Mouse (Mus musculus): ENCODE measurements around the gene Tmem50a. TPM values are rescaled to one million over a fixed set of nuclear protein-coding genes. Genes with fewer than 3 reads are reported as not detected.

Gene Tmem50a
- total RNA-seq, 2 experiments from 2014 or later: 70.6 to 85.5 TPM

DNA sequence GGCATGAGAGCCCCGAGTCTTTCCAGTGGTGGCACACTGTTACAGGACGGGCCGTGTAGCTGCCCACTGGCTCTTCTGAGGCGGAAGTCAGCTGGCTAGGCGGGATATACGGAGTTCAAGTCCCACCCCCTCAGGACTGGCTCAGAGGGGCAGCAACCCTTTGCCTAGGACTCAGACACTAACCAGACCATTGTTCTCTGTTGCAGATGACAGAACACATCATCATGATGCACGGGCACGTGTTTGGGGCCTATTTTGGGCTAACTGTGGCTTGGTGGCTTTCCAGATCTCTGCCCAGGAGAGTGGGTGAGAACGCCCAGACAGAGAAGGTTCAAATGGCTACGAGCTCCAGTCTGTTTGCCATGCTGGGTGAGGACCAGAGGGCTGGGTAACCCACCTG lies 31.0 kb downstream of the Tmem50a start:
- ATAC-seq (replicated peaks; ENCODE audit: low FRiP score, poor library complexity, severe bottlenecking): no peak

DNA sequence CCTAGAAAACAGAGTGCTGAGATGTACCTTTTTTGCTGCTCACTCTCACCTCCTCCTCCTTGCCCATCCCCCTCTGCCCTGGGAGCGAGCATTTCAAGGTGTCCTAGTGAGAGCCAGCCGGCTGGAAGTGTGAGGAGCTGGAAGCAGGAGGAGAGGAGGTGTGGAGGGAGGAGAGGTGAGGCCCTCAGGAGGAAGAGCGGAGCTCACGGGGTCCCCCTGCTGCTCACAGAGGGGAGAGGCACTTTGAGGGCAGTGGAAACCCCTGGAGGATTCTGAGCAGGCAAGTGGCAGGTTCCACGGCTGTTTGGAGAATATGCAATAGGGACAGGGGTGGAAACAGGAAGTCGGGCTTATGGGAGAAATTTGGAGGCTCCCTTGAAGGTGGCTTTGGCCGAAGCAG lies 31.6 kb downstream of the Tmem50a start:
- peak; percentile 69 for ATAC-seq (replicated peaks; ENCODE audit: low FRiP score, poor library complexity, severe bottlenecking)

DNA sequence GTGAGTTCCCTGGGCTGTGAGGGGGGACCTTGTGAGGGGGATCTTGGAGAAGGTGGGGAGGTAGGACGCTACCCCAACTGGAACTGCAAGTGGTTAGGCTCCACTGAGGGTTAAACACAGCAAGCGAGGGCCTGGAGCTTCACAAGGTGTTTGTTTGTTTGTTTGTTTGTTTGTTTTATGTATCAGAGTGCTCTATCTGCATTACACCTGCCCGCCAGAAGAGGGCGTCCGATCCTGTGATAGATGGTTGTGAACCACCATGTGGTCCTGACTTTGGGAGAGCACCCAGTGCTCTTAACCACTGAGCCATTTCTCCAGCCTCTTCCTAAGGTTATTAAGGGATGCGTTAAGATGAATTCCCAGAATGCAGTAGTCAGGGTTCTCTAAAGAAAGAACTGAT lies 34.8 kb downstream of the Tmem50a start:
- no peak for ATAC-seq (replicated peaks; ENCODE audit: low FRiP score, poor library complexity, severe bottlenecking)

DNA sequence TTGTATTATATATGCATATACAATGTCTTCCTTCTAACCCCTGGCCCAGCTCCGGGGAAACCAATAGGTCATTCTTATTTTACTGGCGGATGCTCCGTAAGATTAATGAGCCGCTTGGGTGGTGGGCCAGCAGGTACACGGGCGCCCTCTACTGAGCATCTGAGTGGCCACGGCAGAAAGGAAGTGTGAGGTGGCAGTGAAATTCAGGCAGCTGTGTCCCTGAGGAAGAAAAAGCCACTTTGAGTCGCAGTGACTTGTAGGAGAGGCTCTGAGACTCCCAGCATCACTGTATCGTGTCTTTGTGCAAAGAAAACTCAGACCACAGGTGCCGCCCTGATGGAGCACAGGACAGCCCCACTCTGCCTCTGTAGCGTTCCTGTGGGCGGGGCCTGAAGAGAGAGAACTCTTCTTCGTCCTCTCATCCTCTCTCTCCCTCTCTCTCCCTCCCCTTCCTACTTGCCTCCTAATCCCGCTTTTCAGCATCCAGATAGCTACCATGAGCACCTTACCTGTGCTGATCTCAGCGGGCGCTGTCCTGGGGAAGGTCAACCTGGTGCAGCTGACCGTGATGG lies 35.3 kb downstream of the Tmem50a start:
- 0 out of 2 replicates have a peak, but pooled peaks have one; percentile 33 for ATAC-seq (replicated peaks; ENCODE audit: low FRiP score, poor library complexity, severe bottlenecking)

DNA sequence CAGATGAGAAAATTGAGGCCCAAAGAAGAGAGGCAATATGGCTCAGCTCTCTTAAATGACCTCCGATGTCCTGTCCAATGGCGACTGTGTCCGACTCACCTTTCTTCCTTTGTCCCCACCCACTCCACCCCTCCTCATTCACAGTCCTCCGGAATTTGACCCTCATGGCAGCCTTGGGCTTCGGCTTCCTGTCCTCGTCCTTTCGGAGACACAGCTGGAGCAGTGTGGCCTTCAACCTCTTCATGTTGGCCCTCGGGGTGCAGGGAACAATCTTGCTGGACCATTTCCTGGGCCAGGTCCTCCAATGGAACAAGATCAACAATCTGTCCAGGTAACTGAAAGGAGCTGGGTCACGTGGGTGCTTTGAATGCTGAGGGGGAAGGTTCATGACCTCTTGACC lies 38.7 kb downstream of the Tmem50a start:
- no peak for ATAC-seq (replicated peaks; ENCODE audit: low FRiP score, poor library complexity, severe bottlenecking)

DNA sequence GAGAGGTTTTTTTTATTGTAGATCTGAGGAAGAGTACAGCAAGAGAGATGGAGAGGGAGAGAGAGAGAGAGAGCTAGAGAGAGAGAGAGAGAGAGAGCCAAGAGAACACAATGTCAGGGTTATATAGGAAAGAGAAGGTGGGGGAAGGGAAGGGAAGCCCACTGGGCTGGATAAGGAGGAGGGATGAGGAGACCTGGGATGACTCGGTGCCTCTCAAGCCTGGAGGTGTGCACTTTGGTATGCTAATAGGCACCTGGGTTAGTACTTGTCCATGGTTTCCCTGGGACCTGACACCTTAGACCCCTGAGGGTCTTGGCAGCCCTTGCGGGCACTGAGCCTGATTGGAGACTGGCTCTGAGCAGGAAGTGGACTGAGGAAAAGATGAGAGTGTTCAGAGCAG lies 42.9 kb downstream of the Tmem50a start:
- ATAC-seq (replicated peaks; ENCODE audit: low FRiP score, poor library complexity, severe bottlenecking): no peak

DNA sequence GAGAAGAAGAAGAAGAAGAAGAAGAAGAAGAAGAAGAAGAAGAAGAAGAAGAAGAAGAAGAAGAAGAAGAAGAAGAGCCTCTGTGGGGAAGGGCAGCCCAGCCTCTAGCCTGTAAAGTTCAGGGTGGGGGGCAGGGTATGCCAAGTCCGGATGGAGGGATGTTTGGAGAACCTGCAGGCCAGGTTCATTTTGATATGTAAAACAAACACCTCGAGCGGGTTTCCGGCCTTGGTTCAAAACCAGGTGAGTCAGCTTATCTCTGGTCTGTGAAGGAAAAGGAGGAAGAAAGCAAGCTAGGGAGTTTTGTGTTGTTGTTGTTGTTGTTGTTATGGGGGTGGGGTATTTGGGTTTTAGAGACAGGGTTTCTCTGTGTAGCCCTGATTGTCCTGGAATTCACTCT lies 43.3 kb downstream of the Tmem50a start:
- ATAC-seq (replicated peaks; ENCODE audit: low FRiP score, poor library complexity, severe bottlenecking): no peak

DNA sequence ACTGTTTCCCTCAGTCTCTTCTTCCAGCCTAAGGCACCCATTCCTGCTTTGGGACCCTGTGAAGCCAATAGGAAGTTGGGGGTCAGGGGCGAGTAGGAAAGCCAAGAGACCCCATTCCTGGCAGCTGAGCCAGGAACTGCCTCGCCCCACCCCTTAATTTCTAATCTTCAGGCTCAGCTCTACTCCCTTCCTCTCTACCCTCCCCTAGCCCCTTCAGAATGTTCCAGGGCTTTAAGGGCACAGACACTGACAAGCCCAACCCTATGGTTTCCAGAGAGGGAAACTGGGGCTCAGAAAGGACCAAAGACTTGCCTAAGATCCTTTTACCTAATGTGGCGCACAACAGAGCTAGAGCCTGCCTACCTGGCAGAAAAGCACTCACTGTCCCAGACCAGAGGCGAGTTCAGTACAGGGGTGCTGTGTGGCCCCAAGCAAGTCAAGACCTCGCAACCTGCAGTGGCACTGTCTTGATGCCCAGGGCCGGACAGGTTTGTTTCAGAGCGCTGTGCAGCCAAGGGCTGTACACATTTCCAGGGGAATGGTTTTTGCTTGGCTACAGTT lies 44.9 kb downstream of the Tmem50a start:
- ATAC-seq (replicated peaks; ENCODE audit: low FRiP score, poor library complexity, severe bottlenecking): peak; percentile 1

DNA sequence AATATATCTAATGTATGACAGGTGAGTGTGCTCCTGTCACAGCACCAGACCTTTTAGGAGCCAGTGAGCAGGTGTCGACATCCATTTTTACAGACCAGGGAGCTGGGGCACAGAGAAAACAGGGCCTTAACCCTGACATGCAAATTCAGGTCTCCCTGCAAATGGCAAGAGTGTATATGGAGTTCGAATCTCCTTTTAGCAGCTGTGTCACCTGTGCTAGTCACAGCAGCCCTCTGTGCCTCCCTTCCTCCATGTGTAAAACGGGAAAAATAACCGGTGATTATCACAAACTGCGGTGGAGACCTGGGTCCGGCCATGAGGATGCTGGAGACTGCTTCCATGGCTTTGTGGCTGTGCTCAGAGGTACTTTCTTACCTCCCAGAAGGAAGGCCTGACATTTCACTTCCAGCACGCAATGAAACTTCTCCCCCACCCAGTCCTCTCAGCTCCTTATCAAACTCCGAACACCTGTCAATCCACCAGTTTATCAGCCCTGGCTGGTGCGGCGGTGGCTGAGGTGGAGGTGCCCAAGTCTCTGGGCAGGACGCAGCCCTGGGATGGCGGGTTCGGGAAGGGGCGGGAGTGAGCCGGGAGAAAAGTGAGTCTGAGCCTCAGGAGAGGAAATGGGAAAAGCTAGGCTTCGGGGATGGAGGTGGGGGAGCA lies 45.6 kb downstream of the Tmem50a start:
- peak; percentile 75 for ATAC-seq (replicated peaks; ENCODE audit: low FRiP score, poor library complexity, severe bottlenecking)

DNA sequence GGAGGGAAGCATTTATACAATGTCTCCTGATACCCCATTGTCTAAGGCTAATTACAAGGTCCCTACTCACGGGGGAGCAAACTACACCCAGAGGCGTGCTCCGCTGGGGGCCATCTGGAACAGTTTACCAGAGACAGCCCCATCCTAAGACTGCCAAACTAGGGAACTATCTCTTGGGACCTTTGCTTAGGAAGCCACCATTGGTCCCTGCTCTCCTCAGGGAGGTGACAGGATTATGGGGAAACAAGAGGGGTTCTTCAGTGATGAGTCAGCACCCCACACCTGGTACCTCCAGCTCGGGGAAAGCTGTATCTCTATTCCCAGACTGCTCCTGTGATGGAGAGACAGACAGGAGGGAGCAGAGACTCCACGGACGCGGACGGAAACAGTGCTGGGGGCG lies 46.3 kb downstream of the Tmem50a start:
- ATAC-seq (replicated peaks; ENCODE audit: low FRiP score, poor library complexity, severe bottlenecking): no peak

DNA sequence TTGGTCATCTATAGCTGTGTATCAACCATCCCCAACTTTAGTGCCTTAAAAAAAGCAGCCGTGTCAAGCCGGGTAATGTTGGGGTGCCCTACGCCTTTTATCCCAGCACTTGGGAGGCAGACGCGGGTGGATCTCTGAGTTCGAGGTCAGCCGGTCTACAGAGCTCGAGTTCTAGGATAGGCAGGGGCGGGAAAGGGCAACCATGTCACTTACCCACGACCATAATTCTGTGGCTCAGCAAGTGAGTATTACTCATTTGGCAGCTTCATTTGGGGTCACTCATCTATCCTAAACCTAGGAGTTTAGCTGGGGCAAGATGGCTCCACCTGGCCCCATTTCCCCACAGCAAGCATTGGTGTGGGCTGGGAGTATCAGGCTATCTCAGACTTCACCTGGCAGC lies 46.8 kb downstream of the Tmem50a start:
- no peak for ATAC-seq (replicated peaks; ENCODE audit: low FRiP score, poor library complexity, severe bottlenecking)

DNA sequence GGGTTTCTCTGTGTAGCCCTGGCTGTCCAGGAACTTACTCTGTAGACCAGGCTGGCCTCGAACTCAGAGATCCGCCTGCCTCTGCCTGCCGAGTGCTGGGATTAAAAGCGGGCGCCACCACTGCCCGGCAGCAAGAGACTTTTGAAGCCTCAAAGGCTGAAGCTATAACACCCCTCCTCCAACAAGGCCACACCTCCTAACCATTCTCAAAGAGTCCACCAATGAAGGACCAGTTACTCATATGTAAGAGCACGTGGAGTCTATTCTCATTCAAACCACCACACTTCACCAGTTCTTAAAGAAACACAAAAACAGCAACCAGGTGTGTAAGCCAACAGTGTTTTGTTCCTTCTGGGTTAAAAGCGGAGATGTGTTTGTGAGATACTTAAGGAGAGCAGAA lies 47.2 kb downstream of the Tmem50a start:
- ATAC-seq (replicated peaks; ENCODE audit: low FRiP score, poor library complexity, severe bottlenecking): peak; percentile 33

DNA sequence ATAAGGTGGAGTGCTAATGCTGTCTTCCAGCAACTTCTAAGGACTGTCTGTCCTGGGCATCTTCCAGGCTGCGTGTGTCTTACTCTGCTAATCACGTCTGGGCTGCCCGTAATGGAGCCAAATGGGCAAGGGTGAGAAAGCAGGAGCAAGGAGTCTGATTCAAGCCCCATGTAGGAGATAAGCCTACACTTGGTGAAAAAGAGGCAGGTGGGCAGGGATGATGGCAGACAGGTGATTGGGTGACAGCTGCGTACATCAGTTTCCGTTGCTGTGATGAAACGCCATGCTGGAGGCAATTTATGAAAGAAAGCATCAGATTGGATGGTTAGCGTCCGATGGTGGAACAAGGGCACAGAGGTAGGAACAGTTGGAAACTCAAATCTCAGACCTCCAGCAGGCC lies 47.6 kb downstream of the Tmem50a start:
- no peak for ATAC-seq (replicated peaks; ENCODE audit: low FRiP score, poor library complexity, severe bottlenecking)

DNA sequence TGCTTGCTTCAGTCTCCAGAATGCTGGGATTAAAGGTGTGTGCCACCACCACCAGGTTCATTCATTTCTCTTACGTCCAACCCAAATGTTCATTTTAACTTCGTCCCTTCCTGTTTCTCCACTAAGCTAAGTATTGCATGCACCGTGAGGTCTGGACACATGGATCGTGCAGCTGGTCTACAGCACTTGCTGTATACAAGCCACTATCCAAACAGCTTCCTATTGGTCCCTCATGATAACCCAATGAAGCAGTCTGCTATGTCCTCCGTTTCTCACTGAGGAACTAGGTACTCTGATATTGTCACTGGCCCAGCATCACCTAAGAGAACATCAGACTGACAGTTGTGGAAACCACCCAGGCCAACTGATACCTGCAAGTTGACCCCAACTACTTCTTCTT lies 49.0 kb downstream of the Tmem50a start:
- ATAC-seq (replicated peaks; ENCODE audit: low FRiP score, poor library complexity, severe bottlenecking): no peak

DNA sequence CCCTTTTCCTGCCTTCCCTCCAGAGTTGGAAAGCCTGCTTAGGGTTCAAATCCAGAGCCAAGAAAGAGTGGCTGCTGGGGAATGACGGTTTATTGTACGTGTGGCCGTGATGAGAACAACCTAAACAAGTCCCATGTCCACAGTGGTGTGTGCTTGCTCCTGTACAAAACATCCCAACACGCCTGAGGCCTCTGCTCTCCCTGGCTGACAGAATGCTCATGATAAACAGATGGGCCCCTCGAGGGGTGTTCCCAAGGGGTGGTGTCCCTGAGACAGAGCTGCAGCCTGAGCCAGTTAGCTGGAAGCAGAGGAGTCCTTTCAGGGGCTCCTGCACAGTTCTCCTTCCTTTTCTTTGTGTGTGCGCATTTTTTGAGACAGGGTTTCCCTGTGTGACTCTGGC lies 49.5 kb downstream of the Tmem50a start:
- ATAC-seq (replicated peaks; ENCODE audit: low FRiP score, poor library complexity, severe bottlenecking): peak; percentile 62

DNA sequence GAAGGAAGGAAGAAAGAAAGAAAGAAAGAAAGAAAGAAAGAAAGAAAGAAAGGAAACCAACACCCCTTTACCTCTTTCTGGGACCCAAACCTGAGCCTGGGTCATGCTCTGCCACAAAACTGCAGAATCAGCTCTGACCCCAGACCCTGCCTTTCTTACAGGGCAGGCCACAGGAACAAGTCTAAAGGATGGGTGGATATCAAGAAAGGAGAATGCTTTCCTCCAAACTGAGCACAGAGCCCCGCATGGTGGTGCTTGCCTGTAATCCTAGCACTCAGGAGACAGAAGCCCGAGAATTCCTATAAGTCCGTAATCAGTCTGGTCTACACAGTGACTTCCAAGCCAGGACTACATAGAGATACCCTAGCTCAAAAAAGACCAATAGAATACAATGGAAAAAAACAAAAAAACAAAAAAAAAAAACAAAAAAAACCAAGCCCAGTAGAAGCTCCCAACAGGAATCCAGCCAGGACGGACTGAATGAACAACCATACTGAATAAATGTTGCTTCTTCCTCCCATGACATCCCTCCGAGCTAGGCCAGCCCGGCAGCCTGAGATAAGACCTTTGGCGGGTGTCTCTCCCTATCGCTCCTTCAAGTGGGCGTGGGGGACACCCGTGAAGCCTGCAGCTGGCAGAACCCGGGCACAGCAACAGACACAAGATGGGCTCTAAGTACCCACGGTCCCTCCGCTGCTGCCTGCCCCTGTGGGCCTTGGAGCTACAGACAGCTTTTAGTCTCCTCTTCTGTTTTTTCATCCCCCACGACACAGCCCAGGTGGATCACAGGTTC lies 50.7 kb downstream of the Tmem50a start, which contains the start of gene Rhd:
Gene Rhd (plus strand): TSS at position 600 of the 793 bp plus-strand sequence.
- ATAC-seq (replicated peaks; ENCODE audit: low FRiP score, poor library complexity, severe bottlenecking): peak; percentile 71

DNA sequence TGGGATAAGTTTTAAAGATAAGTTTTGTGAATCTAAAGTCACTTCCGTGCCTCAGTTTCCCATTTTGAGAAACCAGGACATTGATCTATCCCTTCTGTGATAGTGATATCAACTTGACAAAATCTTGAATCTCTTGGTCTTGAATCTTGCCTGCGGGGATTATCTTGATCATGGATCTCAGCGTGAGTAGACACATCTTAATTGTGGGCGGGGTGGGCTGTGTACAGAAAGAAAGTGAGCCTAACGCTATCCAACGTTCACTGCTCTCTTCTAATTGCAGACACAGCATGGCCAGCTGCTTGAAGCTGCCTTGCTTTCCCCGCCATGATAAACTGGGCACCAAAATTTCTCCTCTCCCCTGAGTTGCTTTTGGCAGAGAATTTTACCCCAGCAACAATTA lies 51.8 kb downstream of the Tmem50a start:
- 0 out of 2 replicates have a peak, but pooled peaks have one; percentile 15 for ATAC-seq (replicated peaks; ENCODE audit: low FRiP score, poor library complexity, severe bottlenecking)

DNA sequence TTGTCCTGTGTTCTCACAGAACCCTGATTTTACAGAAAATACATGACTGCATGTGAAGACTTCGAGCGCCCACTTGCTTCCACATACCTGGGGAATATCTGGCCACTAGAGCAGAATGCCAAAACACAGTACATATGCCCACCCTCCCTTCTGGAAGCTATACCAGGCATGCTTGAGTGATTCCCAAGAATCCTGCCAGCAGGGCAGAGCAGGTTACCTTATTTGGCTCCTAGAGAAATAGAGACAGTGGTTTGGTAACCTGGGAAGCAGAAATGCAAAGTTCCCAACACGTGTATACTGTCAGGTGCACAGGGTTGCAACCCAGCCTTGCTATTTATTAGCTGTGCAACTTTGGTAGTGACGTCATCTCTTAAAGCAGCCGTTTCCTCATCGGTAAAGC lies 52.9 kb downstream of the Tmem50a start:
- ATAC-seq (replicated peaks; ENCODE audit: low FRiP score, poor library complexity, severe bottlenecking): no peak

DNA sequence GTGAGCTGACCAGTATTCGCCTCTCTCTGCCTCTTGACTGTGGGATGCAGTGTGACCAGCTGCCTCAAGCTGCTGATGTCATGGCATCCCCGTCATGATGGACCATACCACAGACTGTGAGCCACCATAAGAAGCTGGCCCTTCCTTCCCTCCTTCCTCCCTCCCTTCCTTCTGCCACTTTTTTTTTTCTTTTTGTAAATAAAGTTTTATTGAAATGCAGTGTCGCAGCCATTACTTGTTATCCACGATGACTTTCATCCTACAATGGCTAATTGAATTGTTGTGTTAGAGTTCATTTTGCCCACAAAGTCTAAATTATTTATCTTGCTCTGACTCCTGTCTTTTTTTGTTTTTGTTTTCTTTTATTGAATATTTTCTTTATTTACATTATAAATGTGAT lies 56.3 kb downstream of the Tmem50a start:
- no peak for ATAC-seq (replicated peaks; ENCODE audit: low FRiP score, poor library complexity, severe bottlenecking)

DNA sequence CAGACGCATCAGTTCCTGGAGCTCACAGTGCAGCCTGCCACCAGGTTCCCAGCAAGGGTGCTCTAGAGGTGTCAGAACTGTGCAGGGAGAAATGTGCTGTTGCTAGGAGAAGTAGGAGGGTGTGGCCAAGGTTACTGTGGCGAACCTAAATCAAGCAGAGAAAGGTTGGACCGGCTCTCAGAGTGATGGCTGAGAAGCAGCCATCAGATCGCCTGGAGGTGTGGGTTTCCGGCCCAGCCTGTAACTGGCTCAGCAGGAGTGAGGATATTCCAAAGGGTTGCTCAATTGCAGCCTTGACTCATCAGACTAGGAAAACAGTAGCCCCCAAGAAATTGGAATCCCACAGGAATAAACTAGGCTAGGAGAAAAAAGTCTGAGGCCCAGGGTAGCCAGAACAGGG lies 58.3 kb downstream of the Tmem50a start:
- ATAC-seq (replicated peaks; ENCODE audit: low FRiP score, poor library complexity, severe bottlenecking): no peak

DNA sequence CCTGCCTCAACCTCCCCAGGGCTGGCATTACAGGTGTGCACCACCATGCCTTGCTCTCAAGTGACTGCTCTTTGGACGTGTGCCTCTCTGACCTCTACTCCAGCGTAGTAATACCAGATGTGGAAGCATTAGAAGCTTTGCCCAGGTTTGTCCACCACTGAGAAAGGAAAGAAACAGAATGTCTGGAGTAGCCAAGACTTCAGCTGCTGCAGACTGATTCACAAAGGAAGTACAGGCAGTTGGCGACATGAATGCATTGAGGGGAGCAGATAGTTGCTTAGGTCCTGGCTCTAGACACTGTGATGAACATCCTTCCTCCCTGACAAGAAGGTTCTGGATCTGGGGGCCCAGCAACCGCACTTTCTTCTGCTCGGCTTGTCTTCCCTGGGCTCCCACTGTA lies 58.8 kb downstream of the Tmem50a start:
- no peak for ATAC-seq (replicated peaks; ENCODE audit: low FRiP score, poor library complexity, severe bottlenecking)
